ENCODE assay signal across 8 mouse cellular contexts in the genomic region with DNA sequence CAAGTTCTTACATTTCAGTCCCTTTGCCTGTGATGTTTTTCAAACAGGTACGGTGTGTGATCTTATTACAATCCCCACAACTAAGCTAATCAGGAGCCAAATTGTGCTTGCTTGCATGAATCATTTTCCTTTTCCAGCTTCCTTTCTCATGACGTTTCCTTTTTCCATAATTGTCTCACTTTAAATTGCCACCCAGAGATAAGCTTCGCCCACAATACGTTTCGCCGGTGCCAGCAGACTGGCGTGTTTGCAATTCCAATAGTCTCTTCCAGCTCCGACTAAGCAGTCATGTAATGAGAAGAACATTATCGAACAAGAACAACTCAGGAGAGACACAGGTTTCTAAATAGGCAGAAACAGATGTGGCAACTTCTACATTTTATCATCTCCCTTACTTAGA.
DNase-seq lines count a peak whose midpoint lies in the region; ATAC-seq lines count a peak whose summit lies in the region.
"Had no signal": no experiment of that assay in that cellular context is flagged by ENCODE, and none has a peak within 500 bp of the region (broad histone marks: within the 10 kb centered on the region; RNA-seq: fewer than 3 reads in every experiment).

No protein-coding gene starts in this region.

- no peak for ATAC-seq in inflammation-experienced regulatory T-cells, adult 6 months

- peak; percentile 45 to 46 for DNase-seq in layer of hippocampus, adult 18-20 months (ENCODE audit: low spot score in 2 of 2)
- DNase-seq in layer of hippocampus, adult 9-10 months (ENCODE audit: low spot score): no peak
- peak; percentile 52 to 56 for DNase-seq in heart, adult 18-20 months
- DNase-seq in heart, postnatal 10 days: peak; percentile 57 to 62
- DNase-seq in right cerebral cortex, adult 2 months (ENCODE audit: low spot score in 2 of 2): peak; percentile 62
- no peak for DNase-seq in thymus, postnatal 14 days
- DNase-seq: gastrocnemius, adult 2 months had no signal

- intact Hi-C loops in heart, postnatal 10 days (cut with DNase I): loop anchor here (10.0 kb wide), 1 partner anchor 339 kb away; a partner anchor contains a TSS

Comparison
In these comparisons a context has a peak if more than half of its experiments do, and no peak if none do; other contexts are left out.
1. DNase-seq: peak in layer of hippocampus, adult 18-20 months (2 of 2), heart, adult 18-20 months (2 of 2), heart, postnatal 10 days (2 of 2) and right cerebral cortex, adult 2 months (2 of 2); none in layer of hippocampus, adult 9-10 months (single experiment) and thymus, postnatal 14 days (single experiment).